Mouse (Mus musculus): ENCODE measurements around the gene Glud1.

- no peak for TF ChIP-seq CTCF (IDR thresholded peaks at IDR 0.05; ENCODE audit: low read depth)
- no peak for TF ChIP-seq EP300 (IDR thresholded peaks at IDR 0.05; ENCODE audit: low read depth)
These were observed 28.9 kb downstream of the Glud1 start for GRCm38 (mm10) chr14:34339446-34339845.
